Mouse (Mus musculus): ENCODE measurements around the gene Ndufs4. TPM values are rescaled to one million over a fixed set of nuclear protein-coding genes. Genes with fewer than 3 reads are reported as not detected.

Ndufs4 gene
- polyA plus RNA-seq (2012; rRNA removed; ENCODE audit: low replicate concordance) = 21.9 and 50.5 TPM in 2 replicates

GRCm38 (mm10) chr13:114388211-114388965, at the start of gene Ndufs4:
Gene Ndufs4, minus strand, starts transcription at chr13:114388258.

Other genes starting within 250 kb of the Ndufs4 start
- gene Fst, start 70.7 kb upstream of the Ndufs4 start, polyA plus RNA-seq (2012; rRNA removed; ENCODE audit: low replicate concordance) = 7.7 and 9.8 TPM in 2 replicates

All from mammary gland, adult 2 months (tissue).